Mouse (Mus musculus): ENCODE data around the gene Mtif3. TPM values are rescaled to one million over a fixed set of nuclear protein-coding genes. Genes with fewer than 3 reads are reported as not detected.
A peak's percentile ranks its signal among the peaks of the same experiment; 100 is the strongest.

Mtif3 gene
- 10 to 100 TPM; 19.2 to 21.6 TPM for total RNA-seq (2021)
- long read RNA-seq, full-length matches to known transcripts: 18 of 25 reads
- long read RNA-seq, partial matches to known transcripts: 3 of 25 reads
- long read RNA-seq, other reads (novel, unspliced or antisense): 4 of 25 reads

DNA sequence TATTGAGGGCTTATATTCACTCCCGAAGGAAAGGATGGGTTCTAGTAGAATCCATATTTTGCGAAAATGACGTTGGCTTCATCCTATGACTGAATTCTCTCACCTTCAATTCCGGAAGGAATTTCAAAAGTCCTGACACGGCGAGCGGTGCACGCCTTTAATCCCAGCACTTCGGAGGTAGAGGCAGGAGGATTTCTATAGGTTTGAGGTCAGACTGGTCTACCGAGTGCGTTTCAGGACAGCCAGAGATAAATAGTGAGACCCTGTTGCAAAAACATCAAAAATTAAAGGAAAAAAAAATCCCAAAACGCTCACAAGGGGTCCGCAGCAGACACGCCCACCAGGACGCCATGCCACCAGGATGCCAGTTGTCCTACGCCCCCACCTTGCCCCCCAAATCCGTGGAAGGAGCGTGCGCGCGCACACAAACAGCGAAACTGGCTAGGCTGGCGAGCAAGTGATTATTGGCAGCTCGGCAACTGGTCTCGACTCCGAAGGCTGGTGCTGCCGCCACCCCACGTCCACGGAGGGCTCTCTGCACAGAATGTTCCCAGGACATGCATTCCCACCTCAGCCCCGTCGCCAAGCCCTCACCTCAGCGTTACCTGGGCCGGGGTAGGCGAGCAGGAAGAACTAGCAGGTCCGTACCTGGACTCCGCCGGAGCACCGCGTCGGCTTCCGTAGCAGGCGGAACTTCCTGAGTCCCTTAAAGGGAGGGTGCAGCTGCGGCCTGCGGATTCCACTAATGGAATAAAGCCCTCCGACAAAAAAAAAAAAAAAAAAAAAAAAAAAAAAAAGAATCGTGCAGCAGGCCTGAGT lies at the start of gene Mtif3:
TSS of gene Mtif3 (minus strand) at position 683 of the 819 bp plus-strand sequence.
- DNase-seq (ENCODE audit: low spot score in 2 of 2): peak; percentile 79 to 91

DNA sequence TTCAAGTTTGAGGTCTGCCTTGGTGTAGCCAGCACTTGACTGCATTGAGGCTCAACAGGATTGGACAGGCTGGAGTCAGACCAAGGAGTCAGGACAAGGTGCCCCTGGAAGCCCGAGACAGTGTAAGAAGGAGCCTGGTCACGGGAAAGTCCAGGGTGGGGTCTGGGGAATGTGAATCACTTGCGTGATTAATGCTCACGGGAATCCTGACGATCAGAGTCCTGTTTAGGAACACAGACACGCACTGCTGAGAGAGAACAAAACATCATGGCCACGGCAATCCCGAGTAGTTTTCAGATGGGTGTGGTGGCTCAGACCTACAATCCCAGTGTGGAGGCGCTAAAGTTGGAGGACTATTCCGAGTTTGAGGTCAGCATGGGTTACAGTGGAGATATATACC lies 47.7 kb upstream of the Mtif3 start:
- no peak for DNase-seq (ENCODE audit: low spot score in 2 of 2)

DNA sequence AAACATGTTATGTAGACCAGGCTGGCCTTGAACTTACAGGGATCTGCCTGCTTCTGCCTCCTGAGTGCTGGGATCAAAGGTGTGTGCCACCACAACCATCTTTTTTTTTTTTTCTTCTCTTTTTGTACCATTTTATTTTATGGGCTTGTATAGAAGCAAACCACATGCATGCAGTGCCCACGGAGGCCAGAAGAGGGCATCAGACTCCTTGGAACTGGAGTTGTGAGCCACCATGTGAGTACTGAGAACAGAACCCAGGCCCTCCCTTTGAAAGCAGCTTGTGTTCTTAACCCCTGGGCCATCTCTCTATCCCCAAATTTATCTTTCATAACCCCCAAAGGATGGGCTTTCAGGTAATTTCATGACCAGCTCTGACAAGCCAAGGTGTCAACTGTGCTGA lies 39.7 kb upstream of the Mtif3 start:
- DNase-seq (ENCODE audit: low spot score in 2 of 2): no peak

DNA sequence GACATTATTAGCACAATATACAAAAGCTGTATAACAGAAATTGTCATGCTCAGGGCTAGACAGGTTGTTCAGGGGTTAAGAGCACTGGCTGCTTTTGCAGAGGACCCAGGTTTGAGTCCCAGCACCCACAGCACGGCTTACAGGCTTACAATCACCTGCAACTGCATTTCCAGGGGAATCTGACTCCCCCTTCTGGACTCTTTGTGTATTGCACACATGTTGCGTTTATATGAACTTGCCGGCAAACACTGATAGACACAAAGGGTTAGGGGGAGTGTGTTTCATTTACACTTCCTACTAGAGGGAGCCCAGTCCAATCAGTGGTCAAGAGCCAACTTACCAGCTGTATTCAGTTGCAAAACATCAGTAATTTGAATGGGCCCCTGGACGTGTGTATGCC lies 37.7 kb upstream of the Mtif3 start:
- DNase-seq (ENCODE audit: low spot score in 2 of 2): no peak

DNA sequence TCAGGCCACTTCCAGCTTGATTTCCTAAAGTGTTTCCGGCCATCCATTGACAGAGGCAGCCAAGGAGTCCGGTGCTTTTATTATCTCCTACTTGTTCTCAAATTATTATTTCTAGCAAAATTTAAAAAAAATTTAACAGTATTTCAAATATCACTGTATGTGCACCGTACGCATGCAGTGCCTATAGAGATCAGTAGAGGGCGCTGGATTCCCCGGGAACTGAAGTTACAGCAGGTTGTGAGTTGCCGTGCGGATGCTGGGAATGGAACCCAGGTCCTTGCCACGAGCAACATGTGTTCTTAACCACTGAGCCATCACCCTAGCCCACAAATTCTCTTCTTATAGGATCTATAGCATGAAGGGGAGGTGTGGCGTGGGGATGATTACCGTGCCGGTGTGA lies 35.2 kb upstream of the Mtif3 start:
- DNase-seq (ENCODE audit: low spot score in 2 of 2): no peak

DNA sequence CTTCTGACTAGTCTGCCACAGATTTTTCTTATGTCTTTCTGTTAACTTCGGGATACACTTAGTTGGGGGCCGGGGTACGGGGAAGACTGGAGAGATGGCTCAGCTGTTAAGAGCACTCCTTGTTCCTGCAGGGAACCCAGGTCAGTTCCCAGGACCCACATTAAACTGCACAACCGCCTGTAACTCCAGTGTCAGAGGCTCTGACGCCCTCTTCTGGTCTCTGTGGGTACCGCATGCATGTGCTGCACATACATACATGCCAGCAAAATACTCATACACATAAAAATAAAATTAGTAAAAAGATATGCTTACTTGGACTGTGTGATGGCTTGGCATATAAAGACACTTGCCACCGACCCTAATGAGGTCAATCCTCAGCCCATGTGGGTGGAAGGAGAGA lies 33.2 kb upstream of the Mtif3 start:
- DNase-seq (ENCODE audit: low spot score in 2 of 2): no peak

DNA sequence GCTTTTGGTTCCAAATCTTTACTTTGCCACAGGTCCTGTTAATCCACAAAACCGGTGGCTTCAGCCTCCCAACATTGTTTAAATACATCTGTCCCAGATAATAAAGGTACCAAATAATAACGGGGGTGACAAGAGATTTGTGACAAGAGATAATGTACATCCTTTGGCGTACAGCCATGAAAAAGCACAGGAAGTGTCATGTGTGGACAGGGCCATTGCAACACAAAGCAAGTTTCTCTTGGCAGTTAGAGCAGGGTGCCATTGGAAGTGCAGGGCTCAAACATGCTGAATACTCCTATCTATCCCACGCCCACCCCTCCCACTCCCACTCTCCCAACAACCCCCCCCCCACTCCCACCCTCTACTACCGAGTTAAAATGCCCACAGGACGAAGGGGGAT lies 31.4 kb upstream of the Mtif3 start:
- DNase-seq (ENCODE audit: low spot score in 2 of 2): no peak

DNA sequence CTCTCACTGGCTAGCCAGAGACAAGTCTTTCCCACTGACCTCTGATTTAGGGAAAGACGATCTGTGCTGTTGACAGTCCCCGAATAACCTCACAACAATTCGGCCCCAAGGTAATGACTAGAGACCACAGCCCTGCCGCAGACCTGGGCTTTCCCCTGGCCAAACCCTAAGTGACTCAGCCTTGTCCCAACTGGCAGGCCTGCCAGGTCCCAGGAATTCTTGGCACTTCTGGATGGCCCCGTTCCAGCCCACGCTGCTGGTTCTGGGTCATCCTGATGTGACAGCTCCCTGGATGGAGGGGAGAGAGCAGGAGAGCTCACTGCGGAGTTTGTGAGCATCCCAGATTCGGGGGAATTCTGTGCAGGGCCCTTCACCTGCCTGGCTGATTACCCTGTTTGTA lies 29.9 kb upstream of the Mtif3 start:
- no peak for DNase-seq (ENCODE audit: low spot score in 2 of 2)

DNA sequence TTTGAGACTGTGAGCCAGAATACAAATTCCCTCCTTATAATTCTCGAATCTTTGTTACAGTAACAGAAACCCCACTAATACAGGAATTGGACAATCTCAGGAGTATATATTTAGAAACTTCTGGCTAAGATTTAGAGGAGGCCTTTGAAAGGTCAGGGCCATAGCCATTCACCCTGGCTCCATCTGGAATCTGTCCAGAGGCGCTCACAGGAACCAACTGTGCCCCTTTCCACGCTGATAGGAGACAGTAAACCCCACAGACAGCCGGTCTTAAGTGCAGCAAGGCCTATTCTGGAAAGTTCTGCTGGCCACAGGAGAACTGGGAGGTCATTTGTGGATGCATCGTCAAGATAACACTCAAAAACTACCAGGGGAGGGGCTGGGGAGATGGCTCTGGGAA lies 25.5 kb upstream of the Mtif3 start:
- DNase-seq (ENCODE audit: low spot score in 2 of 2): no peak

DNA sequence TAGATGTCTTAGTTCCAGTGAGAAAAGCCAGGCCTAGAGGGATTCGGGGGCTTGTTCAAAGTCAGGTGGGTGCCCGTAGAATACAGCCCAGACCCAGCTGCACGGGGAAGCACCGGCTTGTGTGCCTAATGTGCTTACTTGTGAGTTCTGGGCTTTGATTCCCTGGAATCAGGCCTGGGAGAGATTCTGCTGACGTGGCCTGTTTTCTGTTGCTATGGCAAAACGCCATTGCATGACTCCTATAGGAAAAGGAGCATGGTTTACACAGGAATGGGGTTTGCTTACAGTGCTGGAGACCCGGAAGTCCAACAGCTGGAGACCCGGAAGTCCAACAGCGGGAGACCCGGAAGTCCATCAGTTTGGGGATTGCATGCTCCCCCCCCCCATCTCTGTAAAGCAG lies 24.0 kb upstream of the Mtif3 start:
- DNase-seq (ENCODE audit: low spot score in 2 of 2): no peak

DNA sequence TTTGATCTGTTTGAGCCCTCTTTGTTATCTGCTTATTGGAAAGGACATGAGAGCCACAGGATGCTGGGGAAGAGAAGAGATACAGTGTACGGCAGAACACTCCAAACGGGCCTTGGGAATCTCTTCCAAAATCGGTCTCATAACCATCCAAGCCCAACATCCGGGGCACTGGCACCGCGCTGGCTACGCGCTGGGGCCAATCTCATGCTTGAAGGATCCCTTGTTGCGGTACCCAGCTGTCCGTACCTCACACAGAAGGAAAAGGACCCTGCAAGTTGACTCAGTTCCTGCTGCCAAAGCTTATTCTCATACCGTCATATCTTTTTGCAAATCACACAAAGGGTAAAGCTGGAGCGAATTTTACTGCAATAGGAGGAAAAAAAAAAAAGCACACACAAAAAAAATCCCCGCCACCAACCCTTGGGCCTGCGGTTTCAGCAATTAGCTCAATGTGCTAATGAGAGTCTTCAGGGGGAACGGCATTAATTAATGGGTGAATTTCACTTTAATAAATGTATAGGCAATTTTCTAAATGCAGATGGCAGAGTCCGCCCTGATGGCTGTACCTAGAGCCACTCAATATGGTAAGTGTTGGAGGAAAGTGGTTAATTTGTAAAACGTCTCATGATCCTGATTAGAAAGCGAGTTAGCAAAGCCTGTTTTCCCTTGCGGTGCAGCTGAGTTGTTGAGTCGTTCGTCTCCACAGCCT lies 22.3 kb upstream of the Mtif3 start:
- DNase-seq (ENCODE audit: low spot score in 2 of 2): no peak

DNA sequence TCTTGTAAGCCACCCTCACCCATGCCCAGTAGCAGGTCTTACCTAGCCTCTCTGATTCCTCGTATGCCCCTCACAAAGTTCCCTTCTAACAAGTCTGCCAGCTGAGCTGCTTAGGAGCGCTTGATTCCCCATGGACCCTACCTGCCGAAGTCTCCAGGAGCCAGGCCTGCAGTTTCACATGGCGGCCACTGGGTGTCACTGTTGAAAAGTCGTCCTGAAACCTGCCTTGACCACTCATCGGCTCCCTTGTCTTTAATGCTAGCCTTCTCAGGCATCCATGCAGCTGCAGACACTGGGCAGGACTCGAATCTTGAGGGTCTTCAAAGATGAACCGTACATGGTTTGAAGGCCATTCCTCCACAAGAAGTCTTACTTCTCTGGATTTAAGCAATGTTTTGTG lies 19.6 kb upstream of the Mtif3 start:
- DNase-seq (ENCODE audit: low spot score in 2 of 2): peak in 1 of 2 experiments; percentile 60

DNA sequence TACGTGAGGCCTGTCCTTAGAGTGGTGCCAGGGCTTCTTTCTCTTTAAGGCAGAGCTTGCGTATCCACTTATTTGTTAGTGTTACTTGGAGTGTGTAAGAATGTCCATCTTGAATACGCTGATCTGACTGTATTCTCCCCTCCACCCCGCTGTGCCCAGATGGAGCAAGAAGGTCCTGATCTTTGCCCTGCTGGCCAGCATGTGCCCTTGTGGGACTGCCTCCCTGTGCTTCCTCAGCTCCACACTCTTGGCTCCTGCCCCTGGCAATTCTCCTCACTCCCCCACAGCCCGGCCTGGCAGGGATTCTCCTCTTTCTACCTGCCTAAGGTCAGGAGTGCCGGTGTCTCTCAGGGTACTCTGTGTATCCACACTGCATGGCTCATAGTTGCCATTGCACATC lies 17.8 kb upstream of the Mtif3 start:
- no peak for DNase-seq (ENCODE audit: low spot score in 2 of 2)

DNA sequence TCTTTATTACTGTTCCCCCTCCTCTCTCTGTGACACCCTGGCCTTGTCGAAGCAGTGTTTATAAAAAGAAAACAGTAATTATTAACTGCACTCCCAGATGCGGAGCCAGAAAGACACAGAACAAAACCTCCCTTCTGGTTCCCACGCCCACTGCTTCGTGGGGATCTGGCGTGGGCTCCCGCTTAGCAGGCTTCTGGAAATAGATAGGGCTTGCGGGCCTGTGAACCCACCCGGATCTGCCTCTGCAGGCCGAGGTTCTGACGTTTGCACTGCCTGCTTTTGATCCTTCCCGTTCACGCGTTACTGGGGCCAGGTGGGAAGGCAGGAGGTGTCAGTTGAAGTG lies 11.2 kb upstream of the Mtif3 start:
- peak in 1 of 2 experiments; percentile 37 for DNase-seq (ENCODE audit: low spot score in 2 of 2)

DNA sequence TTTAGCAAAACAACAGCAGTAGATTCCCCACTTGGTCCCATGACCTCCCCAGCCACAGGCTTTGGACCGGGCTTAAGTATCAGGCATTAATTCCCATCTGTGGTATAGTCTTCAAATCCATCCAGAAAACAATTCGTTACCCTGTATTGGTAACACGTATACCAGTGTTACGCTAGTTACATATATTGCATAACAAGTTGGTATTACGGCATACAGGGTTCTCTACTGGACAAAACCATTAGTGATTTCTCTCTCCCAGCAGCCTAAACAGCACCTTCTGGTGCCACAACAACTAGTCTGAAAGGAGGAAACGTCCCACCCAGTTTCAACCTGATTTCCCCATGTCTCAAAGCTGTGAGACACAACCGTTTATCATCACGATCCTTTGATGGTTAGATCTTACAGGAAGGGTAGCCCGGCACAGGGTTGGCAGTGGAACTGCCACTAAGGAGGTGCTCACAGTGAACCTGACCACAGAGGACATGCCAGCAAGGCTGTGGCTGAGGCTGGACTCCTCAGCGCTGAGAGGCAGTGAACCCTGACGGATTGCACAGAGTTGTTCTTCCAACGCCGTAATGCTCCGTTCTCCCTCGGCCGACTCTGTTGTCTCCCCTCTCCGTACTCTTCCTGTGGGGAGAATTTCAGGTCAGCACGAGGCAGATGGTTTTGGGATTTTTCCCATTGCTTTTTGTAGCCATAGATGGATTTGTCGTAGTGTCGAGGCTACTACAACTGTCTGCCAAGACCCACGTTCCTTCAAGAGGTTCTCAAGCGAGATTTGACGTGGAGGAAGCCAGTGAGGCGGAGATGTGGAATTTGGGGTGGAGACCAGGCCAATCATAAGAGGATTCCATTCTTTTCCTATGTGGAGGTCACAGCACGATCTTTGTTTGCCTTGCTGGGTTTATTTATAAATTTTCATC lies 10.5 kb upstream of the Mtif3 start:
- no peak for DNase-seq (ENCODE audit: low spot score in 2 of 2)

DNA sequence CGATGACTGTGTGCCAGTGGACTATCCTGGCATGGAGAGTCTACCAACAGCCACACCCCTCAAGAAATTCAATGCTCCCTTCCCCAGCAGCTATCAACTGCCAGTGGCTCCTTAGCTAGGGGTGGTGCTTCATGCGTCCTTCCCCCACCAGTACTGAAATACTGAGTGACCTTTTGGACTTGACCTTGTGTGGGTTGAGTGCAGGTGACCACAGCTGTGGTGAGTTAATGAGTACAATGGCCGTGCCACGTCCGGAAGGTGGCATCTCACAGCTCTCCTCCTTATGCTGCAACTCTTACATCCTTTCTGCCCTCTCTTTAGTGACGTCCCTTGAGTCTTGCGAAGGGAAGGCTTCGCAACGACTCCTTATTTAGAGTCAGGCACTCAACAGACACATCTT lies 9.8 kb upstream of the Mtif3 start:
- no peak for DNase-seq (ENCODE audit: low spot score in 2 of 2)

DNA sequence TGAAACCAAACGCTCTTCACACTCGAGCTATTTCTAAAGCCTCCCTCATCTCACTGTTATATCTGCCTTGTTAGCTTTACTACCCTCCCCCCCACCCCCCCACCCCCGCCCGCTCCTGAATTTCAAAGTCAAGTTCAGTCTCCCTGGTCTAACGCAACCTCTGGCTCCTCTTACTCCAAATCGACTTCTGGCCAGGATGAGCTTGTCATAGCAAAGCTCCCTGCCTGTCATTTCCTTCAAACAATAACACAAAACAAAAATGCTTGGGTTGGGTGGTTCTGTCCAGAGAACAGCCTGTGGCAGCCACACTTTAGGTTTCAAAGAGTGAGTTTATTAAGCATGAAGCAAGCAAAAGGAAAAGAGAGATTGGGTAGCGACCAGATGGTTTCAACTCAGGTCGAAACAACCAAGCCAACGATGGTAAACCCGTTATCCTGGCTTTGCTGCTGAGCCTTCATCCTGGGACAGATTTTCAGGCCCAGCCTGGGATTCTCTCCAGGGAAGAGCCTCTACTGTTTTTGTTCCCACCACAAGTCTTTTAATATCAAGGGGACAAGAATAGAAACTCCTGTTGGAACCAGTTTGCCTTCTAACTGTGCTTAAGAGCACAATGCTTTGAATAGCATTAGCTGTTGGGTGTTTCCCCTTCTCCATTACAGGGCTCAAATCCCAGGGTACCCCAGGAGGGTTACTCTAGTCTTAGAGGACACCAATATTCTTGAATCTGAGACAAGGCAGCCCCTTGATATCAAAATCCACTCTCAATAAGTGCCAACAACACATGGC lies 8.4 kb upstream of the Mtif3 start:
- no peak for DNase-seq (ENCODE audit: low spot score in 2 of 2)

DNA sequence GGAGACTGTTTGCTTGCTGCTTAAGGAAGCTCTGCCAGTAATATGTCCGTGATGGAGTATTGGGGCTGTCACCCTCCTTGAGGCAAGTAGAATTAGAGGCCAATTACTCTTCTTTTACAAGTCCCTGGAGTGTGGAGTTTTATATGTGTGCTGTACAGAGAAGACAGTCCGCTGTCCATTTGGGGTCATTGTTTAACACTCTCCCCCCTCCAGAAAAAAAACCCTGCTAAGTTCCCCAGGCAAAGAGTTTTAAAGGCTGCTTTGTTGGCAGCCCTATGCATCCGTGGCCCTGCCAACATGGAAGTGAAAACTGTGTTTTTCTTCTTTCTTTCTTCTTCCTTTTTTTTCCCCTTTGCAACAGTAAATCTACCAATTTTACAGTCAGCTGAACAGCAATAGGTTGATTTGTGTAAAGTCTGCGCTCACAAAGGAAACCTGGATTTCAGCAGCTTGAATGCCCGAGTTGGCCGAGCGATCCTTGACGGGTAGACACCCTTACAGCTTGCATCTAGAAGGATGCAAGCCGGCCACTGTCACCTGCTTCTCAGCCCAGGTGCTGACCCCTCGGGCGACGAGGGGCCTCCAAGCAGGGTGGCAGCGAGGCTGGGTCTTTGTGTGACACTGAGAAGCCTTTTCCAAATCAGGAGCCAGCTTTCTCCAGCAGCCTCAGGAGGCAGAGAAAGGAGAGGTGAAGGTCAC lies 5.2 kb upstream of the Mtif3 start:
- no peak for DNase-seq (ENCODE audit: low spot score in 2 of 2)

DNA sequence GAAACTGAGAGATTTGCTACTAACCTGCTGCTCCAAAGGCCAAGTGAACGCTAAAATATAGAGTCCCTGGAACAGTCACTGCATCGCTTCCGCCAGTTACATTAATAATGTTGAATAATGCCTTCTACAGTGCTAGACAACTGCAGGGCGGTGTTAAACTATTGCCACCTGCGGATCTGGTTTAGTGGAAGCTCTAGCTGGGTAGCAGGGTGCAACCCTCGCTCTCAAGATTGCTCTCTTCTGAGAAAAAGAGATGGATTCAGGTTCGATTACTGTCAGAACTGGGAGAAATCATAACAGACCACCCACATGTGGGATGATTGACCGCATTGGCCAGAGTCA lies 308 bp upstream of the Mtif3 start:
- no peak for DNase-seq (ENCODE audit: low spot score in 2 of 2)

DNA sequence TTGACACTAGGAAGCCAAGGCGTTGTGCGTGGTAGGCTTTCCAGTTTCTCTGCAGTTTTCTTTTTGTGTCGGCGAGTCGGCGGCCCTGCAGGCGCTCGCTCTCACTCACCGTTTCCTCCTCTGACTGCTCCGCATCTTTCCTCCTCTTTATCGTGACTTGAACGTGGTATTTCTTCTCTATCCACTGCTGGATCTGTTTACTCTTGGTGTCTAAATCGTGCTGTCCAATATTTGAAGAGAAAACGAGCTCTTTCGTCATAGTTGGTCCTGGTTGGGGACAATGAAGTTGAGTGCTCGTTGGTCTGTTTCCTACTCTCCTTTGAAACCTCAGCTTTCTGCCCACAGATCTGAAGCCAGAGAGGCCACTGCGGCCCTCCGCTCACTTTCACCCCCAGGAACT lies 6.9 kb downstream of the Mtif3 start:
- no peak for DNase-seq (ENCODE audit: low spot score in 2 of 2)
